Mouse (Mus musculus) MEL (cell line): ENCODE measurements around the gene Epha4. TPM values are rescaled to one million over a fixed set of nuclear protein-coding genes. Genes with fewer than 3 reads are reported as not detected.

Source experiments
- DNase-seq: peaks from one replicate; pipeline ENCODE4 v3.0.0; 2011; ENCODE audit warnings: low read depth, low spot score
- H3K27ac ChIP-seq: 2 replicates; pipeline ENCODE4 v1.5.1; 2012; ENCODE audit warnings: low read depth, mild to moderate bottlenecking, control low read depth, low read length, moderate library complexity; ENCODE audit not compliant: control insufficient read depth
- H3K27me3 ChIP-seq, 2 experiments: fragments of 150-350 bp in 1 of 2; sonication (generic) in 1 of 2; 2 replicates each; pipeline ENCODE4 v1.6.1; 2012; ENCODE audit warnings: low read length in 2 of 2, mild to moderate bottlenecking in 2 of 2, improper control_type of control experiment in 1 of 2, moderate library complexity in 1 of 2; ENCODE audit not compliant: insufficient read depth in 2 of 2, control insufficient read depth in 1 of 2
- H3K36me3 ChIP-seq, 2 experiments: 2 replicates each; pipeline ENCODE4 v1.6.1; 2012 to 2014; ENCODE audit warnings: low read length in 2 of 2, improper control_type of control experiment in 1 of 2, inconsistent platforms in 1 of 2, mild to moderate bottlenecking in 1 of 2; ENCODE audit not compliant: insufficient read depth in 2 of 2, control insufficient read depth in 1 of 2
- H3K4me1 ChIP-seq, 2 experiments: fragments of 150-350 bp in 1 of 2; sonication (generic) in 1 of 2; 2 replicates each; pipeline ENCODE4 v1.6.1; 2012; ENCODE audit warnings: low read length in 2 of 2, improper control_type of control experiment in 1 of 2, mild to moderate bottlenecking in 1 of 2; ENCODE audit not compliant: insufficient read depth in 2 of 2, control insufficient read depth in 1 of 2
- H3K4me3 ChIP-seq, 2 experiments: fragments of 150-350 bp in 1 of 2; sonication (generic) in 1 of 2; 2 replicates each; pipeline ENCODE4 v1.5.1; 2012; ENCODE audit warnings: low read depth in 2 of 2, low read length in 2 of 2, mild to moderate bottlenecking in 2 of 2, moderate library complexity in 2 of 2, control low read depth in 1 of 2, improper control_type of control experiment in 1 of 2; ENCODE audit not compliant: control insufficient read depth in 1 of 2, insufficient read depth in 1 of 2
- H3K79me2 ChIP-seq: 2 replicates; pipeline ENCODE4 v1.6.1; 2012; ENCODE audit warnings: mild to moderate bottlenecking, low read length, moderate library complexity; ENCODE audit not compliant: control insufficient read depth, poor library complexity, insufficient read depth
- H3K9ac ChIP-seq: 2 replicates; pipeline ENCODE4 v1.6.1; 2012; ENCODE audit warnings: low read depth, mild to moderate bottlenecking, control low read depth, low read length, moderate library complexity; ENCODE audit not compliant: control insufficient read depth, poor library complexity, severe bottlenecking
- H3K9me3 ChIP-seq: fragments of 150-350 bp; sonication (generic); replicated peaks from 2 replicates; pipeline ENCODE4 v1.6.1; 2012; ENCODE audit warnings: mild to moderate bottlenecking, low read length, improper control_type of control experiment, moderate library complexity; ENCODE audit not compliant: insufficient read depth
- CHD2 ChIP-seq: IDR thresholded peaks from 2 replicates; pipeline ENCODE4 v1.6.1; 2011; ENCODE audit warnings: low read length, improper control_type of control experiment
- CTCF ChIP-seq, 3 experiments: IDR thresholded peaks in 2 of 3; conservative IDR thresholded peaks in 1 of 3; 2 replicates each; pipeline ENCODE4 v1.5.1; 2011 to 2012; ENCODE audit warnings: low read length in 3 of 3, low read depth in 2 of 3, mild to moderate bottlenecking in 2 of 3, improper control_type of control experiment in 1 of 3, inconsistent platforms in 1 of 3, mixed read lengths in 1 of 3, moderate library complexity in 1 of 3; ENCODE audit not compliant: control insufficient read depth in 1 of 3, insufficient read depth in 1 of 3, poor library complexity in 1 of 3, severe bottlenecking in 1 of 3
- ELF1 ChIP-seq: IDR thresholded peaks from 2 replicates; pipeline ENCODE4 v1.6.1; 2014; ENCODE audit warnings: low read depth, mild to moderate bottlenecking, inconsistent platforms, low read length, improper control_type of control experiment, moderate library complexity
- GABPA ChIP-seq: IDR thresholded peaks from 2 replicates; pipeline ENCODE4 v1.6.1; 2012; ENCODE audit warnings: low read depth, mild to moderate bottlenecking, inconsistent platforms, low read length, improper control_type of control experiment, moderate library complexity
- MAFK ChIP-seq: IDR thresholded peaks from 2 replicates; pipeline ENCODE4 v1.6.1; 2011; ENCODE audit warnings: low read depth, mild to moderate bottlenecking, low read length, improper control_type of control experiment, borderline replicate concordance
- MAZ ChIP-seq: IDR thresholded peaks from 2 replicates; pipeline ENCODE4 v1.6.1; 2012; ENCODE audit warnings: low read depth, mild to moderate bottlenecking, inconsistent platforms, low read length, improper control_type of control experiment
- MEF2A ChIP-seq: IDR thresholded peaks from 2 replicates; pipeline ENCODE4 v1.6.1; 2014; ENCODE audit warnings: low read depth, mild to moderate bottlenecking, inconsistent platforms, low read length, improper control_type of control experiment; ENCODE audit not compliant: poor library complexity, insufficient replicate concordance, severe bottlenecking; ENCODE audit errors: extremely low read depth
- MYB ChIP-seq: IDR thresholded peaks from 2 replicates; pipeline ENCODE4 v1.6.1; 2011; ENCODE audit warnings: mild to moderate bottlenecking, low read depth, low read length, improper control_type of control experiment
- NELFE ChIP-seq: IDR thresholded peaks from 2 replicates; pipeline ENCODE4 v1.6.1; 2011; ENCODE audit warnings: low read depth, low read length, improper control_type of control experiment
- NRF1 ChIP-seq: IDR thresholded peaks from 2 replicates; pipeline ENCODE4 v1.6.1; 2014; ENCODE audit warnings: low read depth, mild to moderate bottlenecking, inconsistent platforms, low read length, improper control_type of control experiment, moderate library complexity; ENCODE audit not compliant: poor library complexity, insufficient read depth, severe bottlenecking
- POLR2A ChIP-seq, 2 experiments: IDR thresholded peaks; 2 replicates each; pipeline ENCODE4 v1.6.1; 2011 to 2012; ENCODE audit warnings: low read length in 2 of 2, mild to moderate bottlenecking in 2 of 2, control low read depth in 1 of 2, improper control_type of control experiment in 1 of 2, low read depth in 1 of 2, moderate library complexity in 1 of 2; ENCODE audit not compliant: control insufficient read depth in 1 of 2, insufficient read depth in 1 of 2, poor library complexity in 1 of 2
- RAD21 ChIP-seq: IDR thresholded peaks from 2 replicates; pipeline ENCODE4 v1.6.1; 2011; ENCODE audit warnings: mild to moderate bottlenecking, low read depth, low read length, improper control_type of control experiment
- RCOR1 ChIP-seq: IDR thresholded peaks from 2 replicates; pipeline ENCODE4 v1.6.1; 2012; ENCODE audit warnings: low read depth, mild to moderate bottlenecking, inconsistent platforms, low read length, improper control_type of control experiment
- SIN3A ChIP-seq: IDR thresholded peaks from 2 replicates; pipeline ENCODE4 v1.6.1; 2012; ENCODE audit warnings: low read length, improper control_type of control experiment, inconsistent platforms
- TBP ChIP-seq: IDR thresholded peaks from 2 replicates; pipeline ENCODE4 v1.8.0; 2011; ENCODE audit warnings: low read depth, low read length, improper control_type of control experiment
- TCF12 ChIP-seq: IDR thresholded peaks from 2 replicates; pipeline ENCODE4 v1.6.1; 2014; ENCODE audit warnings: low read depth, mild to moderate bottlenecking, inconsistent platforms, low read length, improper control_type of control experiment, moderate library complexity
- UBTF ChIP-seq: IDR thresholded peaks from 2 replicates; pipeline ENCODE4 v1.6.1; 2012; ENCODE audit warnings: low read depth, mild to moderate bottlenecking, inconsistent platforms, low read length, improper control_type of control experiment, moderate library complexity, borderline replicate concordance; ENCODE audit not compliant: insufficient read depth
- USF2 ChIP-seq, 2 experiments: IDR thresholded peaks; 2 replicates each; pipeline ENCODE4 v1.6.1; 2011 to 2012; ENCODE audit warnings: improper control_type of control experiment in 2 of 2, low read length in 2 of 2, borderline replicate concordance in 1 of 2, inconsistent platforms in 1 of 2, low read depth in 1 of 2, mild to moderate bottlenecking in 1 of 2; ENCODE audit not compliant: insufficient read depth in 1 of 2
- ZKSCAN1 ChIP-seq: IDR thresholded peaks from 2 replicates; pipeline ENCODE4 v1.6.1; 2012; ENCODE audit warnings: low read depth, mild to moderate bottlenecking, inconsistent platforms, low read length, improper control_type of control experiment, moderate library complexity
- ZMIZ1 ChIP-seq: IDR thresholded peaks from 2 replicates; pipeline ENCODE4 v1.6.1; 2012; ENCODE audit warnings: low read depth, mild to moderate bottlenecking, inconsistent platforms, low read length, improper control_type of control experiment, moderate library complexity
- ZNF384 ChIP-seq: IDR thresholded peaks from 2 replicates; pipeline ENCODE4 v1.6.1; 2012; ENCODE audit warnings: low read depth, mild to moderate bottlenecking, inconsistent platforms, low read length, improper control_type of control experiment
- polyA plus RNA-seq, 2 experiments: library from polyadenylated mRNA; stranded (reverse) in 1 of 2; unstranded in 1 of 2; fragments of >175 nt in 1 of 2; fragments of >200 nt in 1 of 2; gene quantifications; 2 replicates each; pipeline versions ENCODE4 v1.2.1 to v1.2.4; 2012; ENCODE audit warnings: low replicate concordance in 2 of 2, low read depth in 1 of 2; ENCODE audit not compliant: insufficient read length in 2 of 2, insufficient read depth in 1 of 2, missing spikeins in 1 of 2
- total RNA-seq: library from RNA; depleted of rRNA; stranded (reverse); fragments of 300-350 nt; gene quantifications from 2 replicates; pipeline ENCODE4 v1.2.3, GENCODE M21; 2012

The Epha4 gene
- total and polyA plus RNA-seq, 3 experiments = not detected

DNA sequence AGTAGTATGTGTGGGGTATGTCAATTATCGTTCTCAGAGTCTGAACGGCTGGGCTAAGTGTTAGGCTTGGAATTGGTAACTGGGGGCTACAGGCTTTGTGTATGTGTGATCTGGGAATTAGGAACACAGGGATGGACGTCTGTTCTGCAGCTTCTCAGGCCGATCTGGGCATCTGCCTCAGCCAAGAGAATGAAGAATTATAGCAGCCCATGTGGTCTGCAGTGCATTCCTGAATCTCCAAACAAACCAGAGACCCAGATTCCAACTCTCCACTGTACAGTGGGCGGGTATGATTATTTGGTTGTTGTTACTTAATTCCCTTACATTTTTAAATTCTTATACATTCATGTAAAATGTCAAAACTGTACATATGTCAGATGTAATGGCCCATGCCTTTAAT lies 43.4 kb downstream of the Epha4 start:
- no peaks in the 10 kb centered on the region for H3K9me3 ChIP-seq
- no peak for TF ChIP-seq CTCF (IDR thresholded peaks at IDR 0.05 in 2 of 3, conservative IDR thresholded peaks at IDR 0.05 in 1 of 3; ENCODE audit: control insufficient read depth in 1 of 3, insufficient read depth in 1 of 3, low read depth in 2 of 3, low read length in 3 of 3, poor library complexity in 1 of 3, severe bottlenecking in 1 of 3)
- TF ChIP-seq ZMIZ1 = no peak
- TF ChIP-seq MAZ = no peak
- no peak for TF ChIP-seq CHD2
- TF ChIP-seq MAFK = no peak
- no peak overlapping the region for H3K4me3 ChIP-seq
- no peak overlapping the region for H3K9ac ChIP-seq
- H3K36me3 ChIP-seq = no peaks in the 10 kb centered on the region
- no peaks in the 10 kb centered on the region for H3K27me3 ChIP-seq
- H3K4me1 ChIP-seq = no peaks in the 10 kb centered on the region
- DNase-seq = no peak
- no peaks in the 10 kb centered on the region for H3K79me2 ChIP-seq
- H3K27ac ChIP-seq = no peak overlapping the region

- DNase-seq = no peak
- no peak overlapping the region for H3K9ac ChIP-seq
- no peak overlapping the region for H3K27ac ChIP-seq
- no peak overlapping the region for H3K4me3 ChIP-seq
- no peaks in the 10 kb centered on the region for H3K79me2 ChIP-seq
- no peaks in the 10 kb centered on the region for H3K9me3 ChIP-seq
- TF ChIP-seq RAD21 (no peak), NELFE (no peak), TBP (no peak)
- H3K36me3 ChIP-seq = no peaks in the 10 kb centered on the region
- H3K4me1 ChIP-seq = no peaks in the 10 kb centered on the region
- no peaks in the 10 kb centered on the region for H3K27me3 ChIP-seq
Measured at GRCm38 (mm10) chr1:77471037-77471436, 43.9 kb downstream of the Epha4 start.

DNA sequence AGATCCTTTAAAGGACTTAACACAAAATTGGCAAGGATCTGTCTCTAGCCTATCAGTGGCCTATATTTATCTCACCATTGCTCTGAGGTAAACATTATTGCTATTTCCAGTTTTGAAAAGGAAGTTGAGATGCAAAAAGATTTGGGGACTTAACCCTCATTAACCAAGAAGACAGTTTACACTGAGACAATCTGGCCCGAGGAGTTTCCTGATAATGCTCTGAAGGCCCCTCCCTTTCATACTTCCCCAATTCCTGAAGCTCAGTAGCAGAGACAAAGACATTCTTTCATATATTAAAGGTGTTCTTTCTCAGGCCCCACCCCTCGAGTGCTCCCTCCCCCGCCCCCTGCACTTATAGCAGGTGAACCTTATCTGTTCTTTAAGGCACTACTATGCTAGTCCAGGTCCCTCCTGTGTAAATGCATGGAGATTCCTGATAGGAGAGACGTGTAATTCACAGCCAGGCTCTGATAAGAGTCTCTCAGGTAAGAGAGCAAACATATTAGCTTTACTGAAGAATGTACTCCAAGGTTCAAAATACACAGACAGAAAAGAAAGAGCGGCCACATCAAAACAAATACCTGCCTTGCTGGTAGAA lies 46.1 kb downstream of the Epha4 start:
- no peaks in the 10 kb centered on the region for H3K36me3 ChIP-seq
- H3K4me3 ChIP-seq = no peak overlapping the region
- no peaks in the 10 kb centered on the region for H3K79me2 ChIP-seq
- H3K9ac ChIP-seq = no peak overlapping the region
- no peaks in the 10 kb centered on the region for H3K9me3 ChIP-seq
- DNase-seq = no peak
- no peaks in the 10 kb centered on the region for H3K27me3 ChIP-seq
- no peaks in the 10 kb centered on the region for H3K4me1 ChIP-seq
- TF ChIP-seq SIN3A (no peak), GABPA (no peak), MYB (no peak), MEF2A (no peak), ZKSCAN1 (no peak), CHD2 (no peak), USF2 (IDR thresholded peaks at IDR 0.05; ENCODE audit: borderline replicate concordance in 1 of 2, insufficient read depth in 1 of 2, low read depth in 1 of 2, low read length in 2 of 2) (no peak), CTCF (IDR thresholded peaks at IDR 0.05 in 2 of 3, conservative IDR thresholded peaks at IDR 0.05 in 1 of 3; ENCODE audit: control insufficient read depth in 1 of 3, insufficient read depth in 1 of 3, low read depth in 2 of 3, low read length in 3 of 3, poor library complexity in 1 of 3, severe bottlenecking in 1 of 3) (no peak), ZNF384 (no peak), NELFE (no peak), POLR2A (IDR thresholded peaks at IDR 0.05; ENCODE audit: control insufficient read depth in 1 of 2, insufficient read depth in 1 of 2, low read depth in 1 of 2, low read length in 2 of 2, poor library complexity in 1 of 2) (no peak), TCF12 (no peak), NRF1 (no peak), UBTF (no peak), ELF1 (no peak), RCOR1 (no peak)
- TF ChIP-seq, all 39 proteins: peak for 0
- H3K27ac ChIP-seq = no peak overlapping the region
